Mouse (Mus musculus): ENCODE results near the gene Llgl2.

DNA sequence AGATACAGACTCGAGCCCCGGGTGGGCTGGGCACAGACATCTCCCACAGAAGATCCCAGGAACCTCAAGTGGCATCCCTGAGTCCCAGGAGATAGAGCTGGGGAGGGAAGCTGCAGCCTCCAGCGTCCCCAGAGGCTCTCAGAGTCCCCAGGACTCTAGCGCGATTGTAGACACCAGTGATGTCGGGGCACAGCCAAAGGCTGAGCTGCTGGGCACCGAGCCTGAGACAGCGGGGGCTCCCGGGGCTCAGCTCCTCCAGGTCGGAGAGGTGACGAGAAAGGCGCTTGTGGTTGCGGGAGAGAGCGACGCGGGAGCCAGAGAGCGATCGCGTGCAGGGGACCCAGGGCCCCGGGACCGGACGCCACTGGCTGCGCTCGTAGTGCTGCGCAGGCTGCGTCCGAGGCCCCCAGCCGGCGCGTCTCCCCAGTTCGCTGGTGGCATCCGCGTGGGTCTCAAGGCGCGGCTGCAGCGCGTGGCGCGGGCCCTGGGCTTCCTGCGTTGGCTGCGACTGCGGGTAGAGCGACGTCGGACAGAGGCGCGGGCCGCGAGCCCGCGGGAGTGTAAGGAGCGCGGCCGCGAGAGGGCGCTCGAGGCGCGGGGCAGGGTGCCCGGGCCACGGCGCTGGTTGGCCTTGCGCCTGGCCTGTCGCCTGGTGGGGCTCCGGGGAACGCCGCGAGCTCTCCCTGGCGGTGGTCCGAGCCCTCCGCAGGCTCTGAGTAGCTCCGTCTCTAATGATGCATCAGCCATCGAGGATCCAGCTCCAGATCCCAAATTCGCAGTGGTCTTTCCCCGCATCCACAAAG lies 35.5 kb downstream of the Llgl2 start:
- peak; percentile 86 for TF ChIP-seq CTCF (IDR thresholded peaks at IDR 0.05; ENCODE audit: low read depth, low read length)
- no peak for TF ChIP-seq POLR2A (IDR thresholded peaks at IDR 0.05; ENCODE audit: extremely low read depth, insufficient read depth, low read length)

All from liver, adult 2 months (tissue).